Mouse (Mus musculus) hindbrain, embryonic 15.5 days (tissue): ENCODE data around the gene Rhno1. TPM values are rescaled to one million over a fixed set of nuclear protein-coding genes. Genes with fewer than 3 reads are reported as not detected.
"Not testable (repeated sequence)": the region's sequence is repeated elsewhere in the genome, so short reads cannot be mapped to it uniquely, and the experiment has no call there.

Experiments used
- ATAC-seq: fragments of 200-750 bp; cut with Nextera tagmentation; 2 replicates; pipeline ENCODE4 v1.8.0; 2017; ENCODE audit warnings: low read depth, moderate number of reproducible peaks, moderate TSS enrichment; ENCODE audit not compliant: low FRiP score
- H3K27ac ChIP-seq: fragments of 300-500 bp; sonication (generic); replicated peaks from 2 replicates; pipeline ENCODE4 v1.5.1; 2015; ENCODE audit warnings: mild to moderate bottlenecking, inconsistent platforms
- H3K27me3 ChIP-seq: fragments of 300-500 bp; sonication (generic); 2 replicates; pipeline ENCODE4 v1.6.1; 2015; ENCODE audit warnings: control low read depth, inconsistent platforms
- H3K36me3 ChIP-seq: fragments of 300-500 bp; sonication (generic); 2 replicates; pipeline ENCODE4 v1.6.1; 2015; ENCODE audit warnings: control low read depth, inconsistent platforms
- H3K4me1 ChIP-seq: fragments of 300-500 bp; sonication (generic); replicated peaks from 2 replicates; pipeline ENCODE4 v1.6.1; 2015; ENCODE audit warnings: control low read depth, inconsistent platforms
- H3K4me2 ChIP-seq: fragments of 300-500 bp; sonication (generic); 2 replicates; pipeline ENCODE4 v1.6.1; 2015; ENCODE audit warnings: moderate library complexity, mild to moderate bottlenecking, inconsistent platforms
- H3K4me3 ChIP-seq: fragments of 300-500 bp; sonication (generic); 2 replicates; pipeline ENCODE4 v1.5.1; 2015; ENCODE audit warnings: mild to moderate bottlenecking, inconsistent platforms
- H3K9ac ChIP-seq: fragments of 300-500 bp; sonication (generic); 2 replicates; pipeline ENCODE4 v1.6.1; 2015; ENCODE audit warnings: inconsistent platforms
- H3K9me3 ChIP-seq: fragments of 300-500 bp; sonication (generic); 2 replicates; pipeline ENCODE4 v1.6.1; 2016; ENCODE audit warnings: control low read depth, inconsistent platforms
- WGBS: fragments of 180-500 bp; shearing (Covaris S2); methylation state at CpG from one replicate; pipeline ENCODE4 v1.1.7; 2015; 5-methylcytosine and 5-hydroxymethylcytosine counted together
- polyA plus RNA-seq: library from polyadenylated mRNA; unstranded; fragments of >200 nt; fragmentation: Nextera tagmentation; extraction: Ambion mirVana; gene quantifications from 2 replicates; pipeline ENCODE4 v1.2.1, GENCODE M21; 2015

Rhno1 gene
- polyA plus RNA-seq, 1 experiment from 2014 or later, result 80.7 TPM

DNA sequence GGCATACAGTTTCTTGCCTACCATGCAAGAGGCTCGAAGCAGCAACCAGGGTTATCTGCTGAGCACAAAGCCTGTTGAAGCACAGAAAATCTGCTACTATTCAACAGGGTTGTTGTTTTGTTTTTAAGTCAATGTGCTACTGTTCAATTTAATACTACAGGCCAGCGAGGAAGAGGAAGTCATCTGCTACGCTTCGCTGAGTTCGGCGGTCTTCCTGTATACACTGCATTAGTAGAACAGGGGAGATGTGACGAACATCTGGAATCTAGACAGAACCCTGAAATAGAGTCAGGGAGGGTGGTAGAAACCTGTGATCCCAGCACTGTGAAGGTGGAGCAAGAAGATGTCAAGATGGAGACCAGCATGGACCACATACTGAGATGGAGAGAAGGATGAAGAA lies 21.0 kb upstream of the Rhno1 start:
- 73% methylated on average over 7 of the region's 7 CpGs for WGBS
- H3K9me3 ChIP-seq, result no peaks in the 10 kb centered on the region
- no peak overlapping the region for H3K9ac ChIP-seq
- H3K36me3 ChIP-seq, result no peaks in the 10 kb centered on the region
- ATAC-seq, result no peak
- H3K27ac ChIP-seq, result no peak overlapping the region
- H3K4me1 ChIP-seq, result no peaks in the 10 kb centered on the region
- no peaks in the 10 kb centered on the region for H3K27me3 ChIP-seq
- H3K4me3 ChIP-seq, result no peak overlapping the region
- H3K4me2 ChIP-seq, result no peak overlapping the region

DNA sequence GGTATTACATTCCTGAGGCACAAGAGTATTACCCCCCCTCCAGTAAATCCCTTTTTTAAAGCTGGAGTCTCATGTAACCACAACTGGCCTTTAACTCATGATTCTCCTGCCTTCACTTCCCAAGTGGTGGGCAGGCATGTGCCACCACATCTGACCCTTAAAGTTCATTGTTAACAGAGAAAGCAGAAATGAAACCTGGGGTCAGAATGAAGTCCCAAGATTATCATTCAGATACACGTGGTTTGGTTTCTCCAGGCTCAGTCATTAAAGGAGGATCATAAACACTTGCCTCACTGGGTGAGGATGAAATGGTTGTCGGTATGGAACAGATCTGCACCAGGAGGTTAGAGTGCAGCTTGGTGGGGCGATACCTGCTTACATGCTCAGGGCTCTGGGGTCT lies 18.5 kb upstream of the Rhno1 start:
- Histone ChIP-seq H3K9ac (no peak overlapping the region), H3K27me3 (no peaks in the 10 kb centered on the region), H3K4me1 (no peaks in the 10 kb centered on the region), H3K9me3 (no peaks in the 10 kb centered on the region), H3K4me3 (no peak overlapping the region), H3K36me3 (no peaks in the 10 kb centered on the region), H3K27ac (no peak overlapping the region), H3K4me2 (no peak overlapping the region)
- ATAC-seq, result no peak
- 83% methylated on average over 3 of the region's 3 CpGs for WGBS

DNA sequence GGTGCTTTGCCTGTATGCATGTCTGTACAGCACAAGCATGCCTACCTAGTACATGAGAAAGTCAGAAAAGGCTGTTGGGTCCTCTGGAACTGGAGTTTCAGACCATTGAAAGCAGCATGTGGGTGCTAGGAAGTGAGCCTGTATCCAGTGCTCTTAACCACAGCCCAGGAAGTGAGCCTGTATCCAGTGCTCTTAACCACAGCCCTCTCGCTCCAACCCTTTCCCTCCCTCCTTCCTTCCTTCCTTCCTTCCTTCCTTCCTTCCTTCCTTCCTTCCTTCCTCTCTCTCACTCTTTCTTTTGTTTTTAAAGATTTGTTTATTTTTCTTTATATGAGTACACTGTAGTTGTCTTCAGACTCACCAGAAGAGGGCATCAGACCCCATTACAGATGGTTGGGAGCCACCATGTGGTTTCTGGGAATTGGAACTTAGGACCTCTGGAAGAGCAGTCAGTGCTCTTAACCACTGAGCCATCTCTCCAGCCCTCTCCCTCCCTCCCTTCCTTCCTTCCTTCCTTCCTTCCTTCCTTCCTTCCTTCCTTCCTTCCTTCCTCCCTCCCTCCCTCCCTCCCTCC lies 18.0 kb upstream of the Rhno1 start:
- H3K27me3 ChIP-seq, H3K9me3 ChIP-seq, H3K4me1 ChIP-seq, H3K27ac ChIP-seq, H3K4me3 ChIP-seq, H3K36me3 ChIP-seq, H3K4me2 ChIP-seq, ATAC-seq, H3K9ac ChIP-seq: not testable (repeated sequence)
- WGBS, result 85% methylated on average over 1 of the region's 1 CpGs

DNA sequence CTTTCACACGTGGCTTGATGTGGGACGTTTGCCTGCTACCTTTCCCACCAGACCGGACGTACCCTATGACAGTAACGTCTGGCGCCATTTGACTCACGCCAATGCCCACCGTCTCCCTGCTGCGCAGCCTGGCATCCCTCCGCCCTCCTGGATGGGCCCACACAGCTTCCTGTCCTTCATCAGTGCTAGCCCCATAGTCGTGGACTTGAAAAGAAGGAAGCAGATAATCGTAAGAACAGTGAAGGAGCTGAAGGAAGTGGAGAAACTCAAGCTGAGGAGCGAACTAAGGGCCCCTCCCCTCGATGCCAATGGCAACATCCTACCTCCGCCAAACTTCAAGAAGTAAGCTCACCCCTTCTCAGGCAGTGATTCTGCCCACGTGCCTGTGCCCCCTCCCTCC lies 16.9 kb upstream of the Rhno1 start:
- WGBS, result 85% methylated on average over 16 of the region's 16 CpGs
- no peak for ATAC-seq
- Histone ChIP-seq H3K4me1 (peaks cover 7% of the 10 kb centered on the region), H3K4me3 (no peak overlapping the region), H3K27ac (no peak overlapping the region), H3K36me3 (no peaks in the 10 kb centered on the region), H3K27me3 (no peaks in the 10 kb centered on the region), H3K4me2 (no peak overlapping the region), H3K9ac (no peak overlapping the region), H3K9me3 (no peaks in the 10 kb centered on the region)

DNA sequence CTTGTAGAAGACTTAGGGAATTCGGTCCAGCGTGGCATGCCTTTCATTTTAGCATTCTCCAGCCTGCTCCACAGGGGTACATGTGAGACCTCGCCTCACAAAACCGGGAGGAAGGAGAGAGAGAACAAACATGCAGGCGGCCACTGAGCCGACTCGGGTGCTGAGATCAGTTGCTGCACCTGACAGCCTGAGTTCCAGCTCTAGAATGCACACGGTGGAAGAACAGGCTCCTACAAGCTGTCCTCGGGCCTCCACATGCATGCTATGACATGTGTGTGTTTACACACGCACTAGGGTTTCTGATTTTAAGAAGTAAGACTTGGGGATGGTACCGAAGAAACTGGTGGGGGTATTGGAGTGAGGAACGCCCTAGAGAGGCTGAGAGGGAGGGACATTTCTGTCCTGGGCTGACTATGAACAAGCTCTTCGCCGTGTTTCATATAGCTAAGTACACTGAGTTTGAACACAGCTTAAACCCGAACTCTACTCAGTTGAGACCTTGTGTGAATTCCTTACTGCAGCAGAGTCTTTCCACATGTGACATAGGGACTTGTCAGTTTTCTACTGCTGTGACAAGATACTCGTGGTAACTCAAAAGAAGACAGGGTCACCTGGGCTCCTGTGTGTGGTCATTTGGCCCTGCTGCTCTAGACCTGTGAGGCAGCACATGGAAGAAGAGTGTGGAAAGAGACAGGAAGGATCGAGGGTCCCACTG lies 13.8 kb upstream of the Rhno1 start:
- Histone ChIP-seq H3K36me3 (0 out of 2 replicates have a peak, but pooled peaks cover under 1% of the 10 kb centered on the region), H3K9me3 (no peaks in the 10 kb centered on the region), H3K27me3 (no peaks in the 10 kb centered on the region), H3K9ac (no peak overlapping the region), H3K4me2 (no peak overlapping the region), H3K4me1 (peaks cover 7% of the 10 kb centered on the region), H3K4me3 (no peak overlapping the region), H3K27ac (no peak overlapping the region)
- 90% methylated on average over 17 of the region's 17 CpGs for WGBS
- ATAC-seq, result no peak

DNA sequence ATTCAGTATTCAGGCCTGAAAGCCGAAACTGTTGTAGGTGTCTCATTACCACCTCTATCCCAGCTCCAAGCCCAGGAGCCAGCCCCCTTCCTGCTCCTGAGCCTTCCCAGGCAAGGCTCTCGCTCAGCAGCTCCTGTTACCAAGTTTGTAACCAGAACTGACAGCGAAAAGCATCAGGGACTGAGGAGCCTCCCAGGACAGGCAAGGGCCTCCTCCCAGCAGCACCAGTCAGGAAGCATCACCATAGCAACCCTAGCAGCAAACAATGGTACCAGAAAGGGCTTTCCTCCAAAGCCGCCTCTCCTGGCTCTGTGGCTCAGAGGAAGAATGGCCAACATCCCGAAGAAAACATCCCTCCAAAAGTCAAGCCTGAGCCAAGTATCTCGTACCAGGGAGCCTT lies 12.5 kb upstream of the Rhno1 start, which contains the start of the genes Tex52 and Gm44596:
Gene Tex52, plus strand, starts transcription at position 265 of the 400 bp plus-strand sequence.
Gene Gm44596, plus strand, starts transcription at position 312 of the 400 bp plus-strand sequence.
- no peaks in the 10 kb centered on the region for H3K9me3 ChIP-seq
- H3K4me3 ChIP-seq, result no peak within 1 kb of the TSS
- WGBS, result 10% methylated on average over 6 of the region's 6 CpGs
- peak within 1 kb of the TSS; percentile 50 for H3K27ac ChIP-seq
- H3K9ac ChIP-seq, result no peak within 1 kb of the TSS
- no peaks in the 10 kb centered on the region for H3K27me3 ChIP-seq
- H3K4me2 ChIP-seq, result 0 out of 2 replicates have a peak within 1 kb of the TSS, but pooled peaks have one; percentile 4
- peaks cover 7% of the 10 kb centered on the region for H3K4me1 ChIP-seq
- 0 out of 2 replicates have a peak, but pooled peaks cover 3% of the 10 kb centered on the region for H3K36me3 ChIP-seq
- peak; percentile 78 for ATAC-seq

DNA sequence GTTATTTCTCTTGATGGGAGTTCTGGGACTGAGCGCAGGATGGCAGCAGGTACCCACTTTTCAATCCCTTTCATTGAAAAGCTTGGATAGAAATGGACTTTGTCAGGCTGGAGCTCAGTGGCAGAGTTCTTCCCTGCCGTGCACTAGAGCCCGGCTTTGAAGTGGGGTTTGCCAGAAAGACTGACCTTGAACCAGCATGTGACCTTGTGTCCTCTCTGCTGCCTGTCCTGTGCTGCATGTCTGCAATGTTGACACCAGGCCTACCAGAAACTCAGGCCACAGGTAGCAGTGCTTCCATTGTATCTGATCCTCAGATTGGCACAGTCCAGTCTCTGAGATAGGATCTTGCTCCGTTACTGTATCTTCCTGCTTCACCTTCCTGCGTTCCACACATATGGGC lies 7.3 kb upstream of the Rhno1 start:
- H3K36me3 ChIP-seq, result 0 out of 2 replicates have a peak, but pooled peaks cover 3% of the 10 kb centered on the region
- H3K4me2 ChIP-seq, result no peak overlapping the region
- ATAC-seq, result no peak
- no peaks in the 10 kb centered on the region for H3K9me3 ChIP-seq
- H3K27ac ChIP-seq, result no peak overlapping the region
- no peak overlapping the region for H3K9ac ChIP-seq
- H3K27me3 ChIP-seq, result no peaks in the 10 kb centered on the region
- 95% methylated on average over 5 of the region's 5 CpGs for WGBS
- peaks cover 4% of the 10 kb centered on the region for H3K4me1 ChIP-seq
- no peak overlapping the region for H3K4me3 ChIP-seq

DNA sequence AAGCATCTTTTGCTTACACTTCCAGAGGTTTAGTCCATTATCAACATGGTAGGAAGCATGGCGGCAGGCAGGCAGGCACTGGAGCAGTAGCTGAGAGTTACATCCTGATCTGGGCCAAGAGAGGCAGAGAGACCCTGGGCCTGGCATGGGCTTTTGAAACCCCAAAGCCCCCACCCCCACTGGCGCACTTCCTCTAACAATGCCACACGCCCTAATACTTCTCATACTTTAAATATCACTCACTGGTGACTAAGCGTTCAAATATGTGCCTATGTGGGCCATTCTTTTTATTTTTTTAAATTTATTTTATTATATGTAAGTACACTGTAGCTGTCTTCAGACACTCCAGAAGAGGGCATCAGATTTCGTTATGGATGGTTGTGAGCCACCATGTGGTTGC lies 3.8 kb upstream of the Rhno1 start:
- ATAC-seq, result no peak
- no peak overlapping the region for H3K27ac ChIP-seq
- WGBS, result 96% methylated on average over 5 of the region's 5 CpGs

DNA sequence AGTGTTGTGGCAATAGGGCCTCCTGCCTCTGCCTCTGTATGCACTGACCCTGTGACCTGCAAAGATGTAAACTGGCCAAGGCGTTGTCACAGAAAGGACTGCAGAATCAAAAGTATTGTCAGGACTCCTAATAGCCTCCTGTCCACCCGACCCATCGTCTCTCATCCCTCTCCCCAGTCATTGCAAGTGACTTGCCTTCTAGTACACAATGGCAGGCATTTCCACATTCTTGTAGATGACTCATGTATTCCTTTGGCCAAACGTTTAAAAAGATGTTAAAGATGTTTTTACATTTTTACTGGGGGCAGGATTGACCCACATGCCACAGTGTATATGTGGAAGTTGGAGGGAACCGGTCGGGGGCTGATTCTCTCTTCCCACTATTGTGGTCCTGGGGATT lies 2.0 kb upstream of the Rhno1 start:
- no peak for ATAC-seq
- Histone ChIP-seq H3K27ac (no peak overlapping the region), H3K9ac (no peak overlapping the region), H3K27me3 (no peaks in the 10 kb centered on the region), H3K4me2 (no peak overlapping the region), H3K4me1 (peaks cover 28% of the 10 kb centered on the region), H3K9me3 (no peaks in the 10 kb centered on the region), H3K4me3 (no peak overlapping the region), H3K36me3 (no peaks in the 10 kb centered on the region)
- WGBS, result 68% methylated on average over 6 of the region's 6 CpGs

More for the DNA sequence above, 3.8 kb upstream of the Rhno1 start:
- no peaks in the 10 kb centered on the region for H3K27me3 ChIP-seq
- H3K9me3 ChIP-seq, result no peaks in the 10 kb centered on the region
- H3K4me2 ChIP-seq, result no peak overlapping the region
- 0 out of 2 replicates have a peak, but pooled peaks cover 2% of the 10 kb centered on the region for H3K36me3 ChIP-seq
- no peak overlapping the region for H3K4me3 ChIP-seq
- H3K4me1 ChIP-seq, result peaks cover 11% of the 10 kb centered on the region
- no peak overlapping the region for H3K9ac ChIP-seq

DNA sequence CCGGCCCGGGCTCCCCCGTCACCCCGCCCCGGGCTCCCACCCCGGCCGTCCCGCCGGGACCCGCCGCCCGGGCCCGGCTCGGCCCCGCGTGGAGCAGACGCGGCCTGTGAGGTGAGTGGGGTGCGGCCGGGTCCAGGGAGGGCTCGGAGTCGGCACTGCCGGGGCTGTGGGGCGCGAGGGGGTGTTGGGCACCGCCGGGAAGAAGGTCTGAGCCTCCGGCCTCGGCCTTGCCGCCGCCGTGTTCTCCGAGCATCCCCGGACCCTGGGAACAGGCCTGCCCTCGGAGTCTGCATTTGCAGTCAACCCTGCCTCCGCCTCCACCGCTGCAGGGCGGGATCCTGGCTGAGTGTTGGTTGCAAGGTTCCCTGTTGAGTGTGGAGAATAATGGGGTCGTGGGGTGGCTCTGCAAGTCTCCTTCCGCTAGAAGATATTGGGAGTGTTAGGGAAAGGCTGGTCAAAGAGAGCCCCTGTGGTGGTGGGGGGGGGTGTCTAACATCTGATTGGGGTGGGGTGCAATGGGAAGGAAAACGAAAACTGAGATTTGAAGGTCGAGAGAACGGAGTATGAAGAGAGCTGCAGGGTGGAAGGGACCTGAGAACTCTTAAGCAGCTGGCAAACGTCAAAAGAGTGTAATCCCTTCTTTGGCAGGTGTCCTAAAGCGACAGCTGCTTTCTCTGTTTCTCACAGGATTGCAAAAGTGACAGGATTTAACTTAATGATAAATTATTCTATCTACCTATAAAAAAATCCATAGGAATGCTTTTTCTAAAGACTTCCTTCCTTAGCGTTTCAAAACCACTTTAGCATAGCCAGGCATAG lies 505 bp upstream of the Rhno1 start:
- no peaks in the 10 kb centered on the region for H3K27me3 ChIP-seq
- H3K9me3 ChIP-seq, result no peaks in the 10 kb centered on the region
- peak overlapping the region; percentile 99 for H3K4me2 ChIP-seq
- 2% methylated on average over 46 of the region's 46 CpGs for WGBS
- peaks cover 7% of the 10 kb centered on the region; the same call in 1 of the 2 replicates for H3K36me3 ChIP-seq
- peaks cover 35% of the 10 kb centered on the region for H3K4me1 ChIP-seq
- H3K27ac ChIP-seq, result peak overlapping the region; percentile 90
- peak overlapping the region; percentile 66 for H3K4me3 ChIP-seq
- ATAC-seq, result peak; percentile 15; the same call in 1 of the 2 replicates
- H3K9ac ChIP-seq, result peak overlapping the region; percentile 69

DNA sequence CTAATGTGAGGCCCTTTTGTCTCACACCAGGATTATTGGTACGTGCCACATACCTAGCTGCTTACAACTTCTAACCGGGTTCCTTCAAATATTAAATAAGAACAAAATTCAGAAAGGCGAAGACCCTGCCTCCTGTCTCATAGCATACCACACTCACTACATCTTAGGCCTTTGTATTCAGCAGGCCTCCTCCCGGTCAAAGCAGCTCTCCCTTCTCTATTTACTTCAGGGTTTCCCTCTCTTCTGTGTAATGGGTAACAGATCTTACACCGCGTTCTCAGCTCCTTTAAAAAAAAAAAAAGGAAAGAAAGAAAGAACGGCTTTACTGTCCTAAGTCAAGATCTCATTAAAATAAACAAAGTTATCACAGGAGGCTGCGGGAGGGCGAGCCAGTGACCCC lies 810 bp downstream of the Rhno1 start:
- Histone ChIP-seq H3K27ac (peak overlapping the region; percentile 90), H3K27me3 (no peaks in the 10 kb centered on the region), H3K9me3 (no peaks in the 10 kb centered on the region), H3K4me2 (peak overlapping the region; percentile 99), H3K9ac (peak overlapping the region; percentile 69), H3K4me1 (peaks cover 35% of the 10 kb centered on the region), H3K4me3 (peak overlapping the region; percentile 66), H3K36me3 (peaks cover 11% of the 10 kb centered on the region; the same call in 1 of the 2 replicates)
- 11% methylated on average over 9 of the region's 9 CpGs for WGBS
- no peak for ATAC-seq

DNA sequence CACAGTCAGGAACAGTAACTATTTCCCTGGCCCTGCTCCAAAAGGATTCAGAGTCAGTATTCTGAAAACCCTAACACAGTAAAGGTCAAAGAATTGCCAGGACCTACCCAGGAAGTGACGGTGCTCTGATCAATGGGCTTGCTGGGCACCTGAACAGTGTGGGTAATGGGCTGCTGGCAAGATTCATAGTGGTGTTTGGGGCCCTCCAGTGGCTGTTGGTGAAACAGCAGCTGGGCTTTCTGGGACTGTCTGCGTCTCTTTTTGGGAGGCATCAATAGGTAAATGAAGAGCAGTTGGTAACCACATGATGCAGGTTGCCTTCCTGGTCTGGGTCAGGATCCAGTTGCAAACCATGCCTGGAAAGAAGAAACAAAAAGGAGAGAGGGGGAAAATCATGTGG lies 3.7 kb downstream of the Rhno1 start:
- no peak overlapping the region for H3K27ac ChIP-seq
- no peak overlapping the region for H3K4me2 ChIP-seq
- WGBS, result 3% methylated on average over 2 of the region's 2 CpGs
- no peak overlapping the region for H3K9ac ChIP-seq
- H3K36me3 ChIP-seq, result peaks cover 11% of the 10 kb centered on the region; the same call in 1 of the 2 replicates
- no peaks in the 10 kb centered on the region for H3K27me3 ChIP-seq
- peaks cover 50% of the 10 kb centered on the region for H3K4me1 ChIP-seq
- ATAC-seq, result no peak
- H3K9me3 ChIP-seq, result no peaks in the 10 kb centered on the region
- no peak overlapping the region for H3K4me3 ChIP-seq
